Mouse (Mus musculus) liver, embryonic 12.5 days (tissue): ENCODE measurements around the gene Pih1d1. TPM values are rescaled to one million over a fixed set of nuclear protein-coding genes. Genes with fewer than 3 reads are reported as not detected.
"Not testable (repeated sequence)": the region's sequence is repeated elsewhere in the genome, so short reads cannot be mapped to it uniquely, and the experiment has no call there.

Experiments
- ATAC-seq: fragments of 200-750 bp; cut with Nextera tagmentation; 2 replicates; pipeline ENCODE4 v1.8.0; 2017; ENCODE audit warnings: moderate number of reproducible peaks, mild to moderate bottlenecking, moderate library complexity
- H3K27ac ChIP-seq: fragments of 300-500 bp; sonication (generic); 2 replicates; pipeline ENCODE4 v1.5.1; 2016; ENCODE audit warnings: mild to moderate bottlenecking
- H3K27me3 ChIP-seq: fragments of 300-500 bp; sonication (generic); replicated peaks from 2 replicates; pipeline ENCODE4 v1.6.1; 2016; ENCODE audit warnings: mild to moderate bottlenecking, moderate library complexity
- H3K36me3 ChIP-seq: fragments of 300-500 bp; sonication (generic); 2 replicates; pipeline ENCODE4 v1.6.1; 2016; ENCODE audit warnings: mild to moderate bottlenecking, moderate library complexity
- H3K4me1 ChIP-seq: fragments of 300-500 bp; sonication (generic); 2 replicates; pipeline ENCODE4 v1.6.1; 2016
- H3K4me2 ChIP-seq: fragments of 300-500 bp; sonication (generic); 2 replicates; pipeline ENCODE4 v1.6.1; 2016; ENCODE audit warnings: mild to moderate bottlenecking, moderate library complexity
- H3K4me3 ChIP-seq: fragments of 300-500 bp; sonication (generic); 2 replicates; pipeline ENCODE4 v1.5.1; 2016; ENCODE audit warnings: mild to moderate bottlenecking, moderate library complexity
- H3K9ac ChIP-seq: fragments of 300-500 bp; sonication (generic); 2 replicates; pipeline ENCODE4 v1.6.1; 2016; ENCODE audit warnings: mild to moderate bottlenecking, moderate library complexity
- H3K9me3 ChIP-seq: fragments of 300-500 bp; sonication (generic); replicated peaks from 2 replicates; pipeline ENCODE4 v1.6.1; 2016; ENCODE audit warnings: mild to moderate bottlenecking, moderate library complexity
- WGBS: fragments of 180-500 bp; shearing (Covaris S2); methylation state at CpG from one replicate; pipeline ENCODE4 v1.1.7; 2016; ENCODE audit not compliant: insufficient replicate concordance; 5-methylcytosine and 5-hydroxymethylcytosine counted together
- polyA plus RNA-seq: library from polyadenylated mRNA; unstranded; fragments of >200 nt; fragmentation: Nextera tagmentation; extraction: Ambion mirVana; gene quantifications from 2 replicates; pipeline ENCODE4 v1.2.1, GENCODE M21; 2016

Pih1d1 gene
- polyA plus RNA-seq, 1 experiment from 2014 or later, result 61.7 TPM

GRCm38 (mm10) chr7:45119780-45120709 is 34.1 kb upstream of the Pih1d1 start:
- Histone ChIP-seq H3K4me2 (no peak overlapping the region), H3K4me1 (peaks cover 75% of the 10 kb centered on the region), H3K27me3 (no peaks in the 10 kb centered on the region), H3K4me3 (no peak overlapping the region), H3K9me3 (no peaks in the 10 kb centered on the region), H3K36me3 (peaks cover 54% of the 10 kb centered on the region), H3K9ac (0 out of 2 replicates have a peak overlapping the region, but pooled peaks have one; percentile 2), H3K27ac (peak overlapping the region; percentile 57)
- WGBS, result 55% methylated on average over 5 of the region's 5 CpGs
- ATAC-seq, result no peak

GRCm38 (mm10) chr7:45121404-45121803 is 32.7 kb upstream of the Pih1d1 start:
- no peaks in the 10 kb centered on the region for H3K9me3 ChIP-seq
- ATAC-seq, result no peak
- peaks cover 82% of the 10 kb centered on the region for H3K4me1 ChIP-seq
- peak overlapping the region; percentile 49 for H3K9ac ChIP-seq
- peaks cover 68% of the 10 kb centered on the region for H3K36me3 ChIP-seq
- no peaks in the 10 kb centered on the region for H3K27me3 ChIP-seq
- H3K4me2 ChIP-seq, result peak overlapping the region; percentile 90
- H3K27ac ChIP-seq, result peak overlapping the region; percentile 52
- WGBS, result 43% methylated on average over 8 of the region's 8 CpGs
- H3K4me3 ChIP-seq, result peak overlapping the region; percentile 97; the same call in 1 of the 2 replicates

DNA sequence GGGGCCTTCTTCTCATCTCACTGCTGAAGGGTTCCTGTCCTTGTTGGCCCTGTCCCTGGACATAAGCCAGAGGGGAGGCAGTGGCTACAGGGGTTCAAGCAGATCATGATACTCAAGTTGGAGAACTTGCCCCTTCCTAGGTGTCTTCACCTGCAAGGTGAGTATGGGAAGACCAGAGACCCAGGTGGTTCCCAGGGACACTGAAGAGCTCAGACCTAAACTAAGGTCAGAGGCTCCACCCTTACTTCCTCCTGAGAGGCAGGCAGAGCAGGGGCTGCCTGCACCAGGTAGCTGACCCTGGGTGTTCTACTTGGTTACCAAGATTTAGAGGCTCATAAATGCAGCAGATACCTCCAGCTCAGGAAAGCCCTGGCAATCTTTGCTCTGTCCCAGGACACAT is 32.1 kb upstream of the Pih1d1 start:
- H3K36me3 ChIP-seq, result peaks cover 73% of the 10 kb centered on the region
- no peaks in the 10 kb centered on the region for H3K9me3 ChIP-seq
- H3K27ac ChIP-seq, result peak overlapping the region; percentile 52
- H3K9ac ChIP-seq, result peak overlapping the region; percentile 49
- peak overlapping the region; percentile 97; the same call in 1 of the 2 replicates for H3K4me3 ChIP-seq
- no peak for ATAC-seq
- H3K4me1 ChIP-seq, result peaks cover 88% of the 10 kb centered on the region
- H3K4me2 ChIP-seq, result peak overlapping the region; percentile 90
- H3K27me3 ChIP-seq, result no peaks in the 10 kb centered on the region

DNA sequence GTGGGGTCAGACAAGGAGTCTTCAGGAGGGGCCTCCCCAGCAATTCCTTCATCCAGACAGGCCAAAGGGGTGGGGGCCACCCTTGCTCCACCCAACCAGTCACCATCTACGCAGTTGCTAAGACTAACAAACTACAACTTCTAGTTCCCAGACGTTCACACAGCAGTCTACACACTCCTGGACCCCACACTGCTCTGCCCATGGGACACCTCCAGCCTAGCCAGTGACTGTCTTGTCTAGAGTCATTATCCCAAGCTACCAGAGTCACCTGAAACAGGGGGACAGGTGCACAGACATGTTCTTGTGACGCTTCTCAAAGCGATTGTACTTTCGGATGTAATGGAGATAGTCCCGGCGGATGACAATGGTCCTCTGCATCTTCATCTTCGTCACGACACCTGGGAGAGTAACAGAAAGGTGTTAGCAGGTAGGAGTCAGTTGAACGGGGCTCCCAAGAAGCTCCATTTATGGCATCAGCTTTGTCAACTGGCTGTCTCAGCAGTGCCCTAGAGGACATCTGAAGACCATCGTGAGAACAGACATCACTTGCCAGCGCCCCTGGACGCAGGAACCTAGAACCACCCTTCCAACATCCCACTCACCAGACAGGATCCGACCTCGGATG is 31.4 kb upstream of the Pih1d1 start:
- Histone ChIP-seq H3K27me3 (no peaks in the 10 kb centered on the region), H3K4me1 (peaks cover 91% of the 10 kb centered on the region), H3K36me3 (peaks cover 80% of the 10 kb centered on the region), H3K9me3 (no peaks in the 10 kb centered on the region), H3K4me2 (peak overlapping the region; percentile 90), H3K27ac (peak overlapping the region; percentile 95), H3K9ac (peak overlapping the region; percentile 96), H3K4me3 (peak overlapping the region; percentile 97)
- WGBS, result 58% methylated on average over 15 of the region's 15 CpGs
- ATAC-seq, result no peak

DNA sequence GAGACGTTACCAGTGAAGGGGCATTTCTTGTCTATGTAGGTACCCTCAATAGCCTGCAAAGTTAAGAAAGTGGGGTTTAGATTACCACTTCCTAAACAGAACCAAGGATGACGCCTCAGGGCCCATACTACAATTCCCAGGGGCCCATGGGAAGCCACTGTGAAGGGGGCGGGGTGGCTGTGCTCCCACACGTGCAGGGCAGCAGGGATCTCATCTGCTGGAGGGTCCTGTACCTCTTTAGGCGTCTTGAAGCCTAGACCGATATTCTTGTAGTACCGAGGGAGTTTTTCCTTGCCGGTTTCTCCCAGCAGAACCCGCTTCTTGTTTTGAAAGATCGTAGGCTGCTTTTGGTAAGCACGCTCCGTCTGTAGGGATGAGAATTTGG is 30.9 kb upstream of the Pih1d1 start:
- H3K9me3 ChIP-seq, result no peaks in the 10 kb centered on the region
- 7% methylated on average over 12 of the region's 12 CpGs for WGBS
- H3K27ac ChIP-seq, result peak overlapping the region; percentile 95
- peaks cover 87% of the 10 kb centered on the region for H3K4me1 ChIP-seq
- no peak for ATAC-seq
- H3K4me3 ChIP-seq, result peak overlapping the region; percentile 97
- H3K4me2 ChIP-seq, result peak overlapping the region; percentile 90
- H3K36me3 ChIP-seq, result peaks cover 79% of the 10 kb centered on the region
- H3K27me3 ChIP-seq, result no peaks in the 10 kb centered on the region
- peak overlapping the region; percentile 96 for H3K9ac ChIP-seq

- no peaks in the 10 kb centered on the region for H3K9me3 ChIP-seq
- peaks cover 76% of the 10 kb centered on the region for H3K4me1 ChIP-seq
- H3K4me3 ChIP-seq, result peak within 1 kb of the TSS; percentile 97
- peaks cover 69% of the 10 kb centered on the region for H3K36me3 ChIP-seq
- H3K27ac ChIP-seq, result peak within 1 kb of the TSS; percentile 95
- ATAC-seq, result peak; percentile 81
- H3K4me2 ChIP-seq, result peak within 1 kb of the TSS; percentile 90
- peak within 1 kb of the TSS; percentile 98 for H3K9ac ChIP-seq
- under 1% methylated on average over 59 of the region's 59 CpGs for WGBS
- no peaks in the 10 kb centered on the region for H3K27me3 ChIP-seq
These were observed 29.6 kb upstream of the Pih1d1 start, which contains the start of gene Rps11 for GRCm38 (mm10) chr7:45124224-45125143. Gene Rps11, minus strand, starts transcription at chr7:45124439.

GRCm38 (mm10) chr7:45125144-45125600 is 28.9 kb upstream of the Pih1d1 start:
- no peaks in the 10 kb centered on the region for H3K9me3 ChIP-seq
- peaks cover 76% of the 10 kb centered on the region for H3K4me1 ChIP-seq
- peak overlapping the region; percentile 90 for H3K4me2 ChIP-seq
- peak overlapping the region; percentile 95 for H3K27ac ChIP-seq
- H3K9ac ChIP-seq, result peak overlapping the region; percentile 98
- peak overlapping the region; percentile 97 for H3K4me3 ChIP-seq
- H3K27me3 ChIP-seq, result no peaks in the 10 kb centered on the region
- H3K36me3 ChIP-seq, result peaks cover 62% of the 10 kb centered on the region
- WGBS, result 15% methylated on average over 7 of the region's 7 CpGs
- ATAC-seq, result no peak

DNA sequence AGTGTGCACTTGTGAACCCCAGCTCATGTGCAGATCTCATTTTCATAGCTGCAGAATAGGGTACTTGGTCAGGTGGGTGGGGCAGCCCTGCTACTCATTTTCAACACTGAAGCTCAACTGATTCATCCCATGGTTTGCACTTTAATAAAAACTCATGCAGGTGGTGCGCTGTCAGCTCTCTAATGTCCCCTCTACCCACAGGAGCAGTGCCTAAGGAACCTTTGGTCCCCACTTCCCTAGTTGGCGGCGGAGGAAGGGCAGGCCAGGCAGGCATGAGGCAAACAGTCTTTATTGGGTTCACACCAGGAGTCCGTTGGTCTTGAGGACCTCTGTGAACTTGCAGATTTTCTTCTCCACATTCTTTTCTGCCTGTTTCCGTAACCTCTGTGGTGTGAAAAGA is 28.5 kb upstream of the Pih1d1 start:
- 53% methylated on average over 5 of the region's 5 CpGs for WGBS
- Histone ChIP-seq H3K4me3 (peak overlapping the region; percentile 94), H3K4me1 (peaks cover 76% of the 10 kb centered on the region), H3K36me3 (peaks cover 57% of the 10 kb centered on the region), H3K4me2 (peak overlapping the region; percentile 90), H3K9ac (peak overlapping the region; percentile 98), H3K27ac (peak overlapping the region; percentile 95)
- not testable (repeated sequence) for ATAC-seq, H3K27me3 ChIP-seq, H3K9me3 ChIP-seq

DNA sequence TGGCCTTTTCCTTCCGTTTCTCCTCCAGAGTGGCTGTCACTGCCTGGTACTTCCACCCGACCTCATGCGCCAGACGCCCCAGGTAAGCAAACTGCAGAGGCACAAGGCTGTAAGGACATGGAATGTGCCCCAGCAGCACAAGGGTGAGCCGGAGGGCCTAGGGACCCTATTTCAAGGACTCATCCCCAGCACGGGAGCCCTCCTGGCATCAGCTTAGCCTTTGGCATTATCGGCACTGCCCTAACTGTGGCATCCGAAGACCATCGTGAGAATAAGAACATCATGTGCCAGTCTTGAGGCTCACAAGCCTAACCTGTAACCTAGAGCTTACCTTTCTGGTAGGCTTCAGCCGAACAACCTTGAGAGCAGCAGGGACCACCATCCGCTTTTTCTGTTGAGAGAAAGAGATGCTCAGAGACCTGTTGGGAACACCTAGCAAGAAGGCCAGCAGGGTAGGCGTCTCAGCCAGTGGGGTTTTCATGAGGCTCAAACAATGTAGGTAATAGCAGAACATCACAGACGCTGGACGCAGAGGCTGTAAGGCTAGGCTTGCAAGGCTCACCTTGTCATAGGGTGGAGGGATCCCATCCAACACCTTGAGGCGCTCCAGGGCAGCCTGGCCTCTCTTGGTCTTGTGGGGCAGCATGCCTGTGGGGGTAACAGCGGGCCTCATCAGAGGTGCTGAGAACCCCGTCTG is 27.8 kb upstream of the Pih1d1 start:
- H3K4me3 ChIP-seq, result peak overlapping the region; percentile 94
- peak overlapping the region; percentile 95 for H3K27ac ChIP-seq
- peaks cover 70% of the 10 kb centered on the region for H3K4me1 ChIP-seq
- H3K36me3 ChIP-seq, result peaks cover 51% of the 10 kb centered on the region
- peak overlapping the region; percentile 98 for H3K9ac ChIP-seq
- H3K9me3 ChIP-seq, result no peaks in the 10 kb centered on the region
- H3K4me2 ChIP-seq, result peak overlapping the region; percentile 90
- H3K27me3 ChIP-seq, result no peaks in the 10 kb centered on the region
- WGBS, result 42% methylated on average over 17 of the region's 17 CpGs
- ATAC-seq, result no peak

GRCm38 (mm10) chr7:45126844-45127699 is 27.0 kb upstream of the Pih1d1 start:
- peak overlapping the region; percentile 94 for H3K4me3 ChIP-seq
- H3K9ac ChIP-seq, result peak overlapping the region; percentile 98
- WGBS, result 12% methylated on average over 21 of the region's 21 CpGs
- H3K4me2 ChIP-seq, result peak overlapping the region; percentile 90
- H3K4me1 ChIP-seq, result peaks cover 63% of the 10 kb centered on the region
- peak overlapping the region; percentile 95 for H3K27ac ChIP-seq
- H3K9me3 ChIP-seq, result no peaks in the 10 kb centered on the region
- no peaks in the 10 kb centered on the region for H3K27me3 ChIP-seq
- no peak for ATAC-seq
- H3K36me3 ChIP-seq, result peaks cover 43% of the 10 kb centered on the region
